Mouse (Mus musculus): ENCODE results near the gene Vipr1. TPM values are rescaled to one million over a fixed set of nuclear protein-coding genes. Genes with fewer than 3 reads are reported as not detected.
"Not testable (repeated sequence)": the region's sequence is repeated elsewhere in the genome, so short reads cannot be mapped to it uniquely, and the experiment has no call there.

The Vipr1 gene
- 0.38 and 0.46 TPM in 2 replicates for polyA plus RNA-seq (2014; fragmentation: Nextera tagmentation; extraction: Ambion mirVana)

- no peaks in the 10 kb centered on the region for H3K36me3 ChIP-seq (ENCODE audit: control insufficient read depth, insufficient read depth, low read length)
- peak within 1 kb of the TSS; percentile 93 for H3K4me2 ChIP-seq (ENCODE audit: low read length)
- under 1% methylated on average over 73 of the region's 79 CpGs for WGBS
- no peaks in the 10 kb centered on the region for H3K9me3 ChIP-seq (replicated peaks; ENCODE audit: control insufficient read depth, low read length)
- peak within 1 kb of the TSS; percentile 63 for H3K9ac ChIP-seq (ENCODE audit: low read length)
- ATAC-seq (peak; percentile 92), DNase-seq (ENCODE audit: low spot score) (peak; percentile 80)
- peak within 1 kb of the TSS; percentile 49 for H3K4me3 ChIP-seq (ENCODE audit: low read depth, low read length)
- H3K27ac ChIP-seq (ENCODE audit: low read depth, low read length), result no peak within 1 kb of the TSS
- H3K27me3 ChIP-seq (replicated peaks; ENCODE audit: control insufficient read depth, insufficient read depth, low read length), result peaks cover 21% of the 10 kb centered on the region
- H3K4me1 ChIP-seq (ENCODE audit: control insufficient read depth, insufficient read depth, low read length), result peaks cover 7% of the 10 kb centered on the region
These were observed at the start of gene Vipr1 for GRCm38 (mm10) chr9:121642401-121643181. Gene Vipr1 (plus strand): TSS chr9:121642716.

GRCm38 (mm10) chr9:121592948-121593550 lies 49.5 kb upstream of the Vipr1 start:
- Histone ChIP-seq H3K36me3 (ENCODE audit: control insufficient read depth, insufficient read depth, low read length) (no peaks in the 10 kb centered on the region), H3K9me3 (replicated peaks; ENCODE audit: control insufficient read depth, low read length) (no peaks in the 10 kb centered on the region; the same call in 1 of the 2 replicates), H3K4me2 (ENCODE audit: low read length) (no peak overlapping the region), H3K27me3 (replicated peaks; ENCODE audit: control insufficient read depth, insufficient read depth, low read length) (no peaks in the 10 kb centered on the region), H3K27ac (ENCODE audit: low read depth, low read length) (no peak overlapping the region), H3K4me1 (ENCODE audit: control insufficient read depth, insufficient read depth, low read length) (peaks cover 7% of the 10 kb centered on the region; the same call in 1 of the 2 replicates), H3K4me3 (ENCODE audit: low read depth, low read length) (no peak overlapping the region), H3K9ac (ENCODE audit: low read length) (no peak overlapping the region)
- 43% methylated on average over 13 of the region's 13 CpGs for WGBS
- ATAC-seq (peak; percentile 18; the same call in 1 of the 2 replicates), DNase-seq (ENCODE audit: low spot score) (peak; percentile 55)

GRCm38 (mm10) chr9:121593768-121594167 lies 48.7 kb upstream of the Vipr1 start:
- H3K27me3 ChIP-seq (replicated peaks; ENCODE audit: control insufficient read depth, insufficient read depth, low read length); DNase-seq (ENCODE audit: low spot score); H3K9me3 ChIP-seq (replicated peaks; ENCODE audit: control insufficient read depth, low read length); H3K4me3 ChIP-seq (ENCODE audit: low read depth, low read length); H3K36me3 ChIP-seq (ENCODE audit: control insufficient read depth, insufficient read depth, low read length); H3K9ac ChIP-seq (ENCODE audit: low read length); H3K4me2 ChIP-seq (ENCODE audit: low read length); H3K27ac ChIP-seq (ENCODE audit: low read depth, low read length); H3K4me1 ChIP-seq (ENCODE audit: control insufficient read depth, insufficient read depth, low read length); ATAC-seq: not testable (repeated sequence)
- 91% methylated on average over 3 of the region's 3 CpGs for WGBS

- Histone ChIP-seq H3K4me3 (ENCODE audit: low read depth, low read length) (no peak overlapping the region), H3K36me3 (ENCODE audit: control insufficient read depth, insufficient read depth, low read length) (no peaks in the 10 kb centered on the region), H3K27me3 (replicated peaks; ENCODE audit: control insufficient read depth, insufficient read depth, low read length) (no peaks in the 10 kb centered on the region), H3K4me2 (ENCODE audit: low read length) (no peak overlapping the region), H3K27ac (ENCODE audit: low read depth, low read length) (no peak overlapping the region), H3K9me3 (replicated peaks; ENCODE audit: control insufficient read depth, low read length) (no peaks in the 10 kb centered on the region), H3K4me1 (ENCODE audit: control insufficient read depth, insufficient read depth, low read length) (peaks cover 7% of the 10 kb centered on the region; the same call in 1 of the 2 replicates), H3K9ac (ENCODE audit: low read length) (no peak overlapping the region)
- 32% methylated on average over 4 of the region's 4 CpGs for WGBS
- ATAC-seq, result peak; percentile 68
- peak; percentile 60 for DNase-seq (ENCODE audit: low spot score)
These were observed 47.7 kb upstream of the Vipr1 start for GRCm38 (mm10) chr9:121594771-121595170.

GRCm38 (mm10) chr9:121598106-121598505 lies 44.4 kb upstream of the Vipr1 start:
- WGBS, result 88% methylated on average over 2 of the region's 2 CpGs
- Histone ChIP-seq H3K27ac (ENCODE audit: low read depth, low read length) (no peak overlapping the region), H3K4me1 (ENCODE audit: control insufficient read depth, insufficient read depth, low read length) (no peaks in the 10 kb centered on the region; the same call in 1 of the 2 replicates), H3K4me3 (ENCODE audit: low read depth, low read length) (no peak overlapping the region), H3K4me2 (ENCODE audit: low read length) (no peak overlapping the region), H3K27me3 (replicated peaks; ENCODE audit: control insufficient read depth, insufficient read depth, low read length) (no peaks in the 10 kb centered on the region), H3K36me3 (ENCODE audit: control insufficient read depth, insufficient read depth, low read length) (no peaks in the 10 kb centered on the region), H3K9me3 (replicated peaks; ENCODE audit: control insufficient read depth, low read length) (no peaks in the 10 kb centered on the region), H3K9ac (ENCODE audit: low read length) (no peak overlapping the region)
- ATAC-seq, result no peak
- no peak for DNase-seq (ENCODE audit: low spot score)

- H3K36me3 ChIP-seq (ENCODE audit: control insufficient read depth, insufficient read depth, low read length), result no peaks in the 10 kb centered on the region
- no peak overlapping the region for H3K27ac ChIP-seq (ENCODE audit: low read depth, low read length)
- no peaks in the 10 kb centered on the region for H3K9me3 ChIP-seq (replicated peaks; ENCODE audit: control insufficient read depth, low read length)
- H3K9ac ChIP-seq (ENCODE audit: low read length), result no peak overlapping the region
- no peaks in the 10 kb centered on the region; the same call in 1 of the 2 replicates for H3K4me1 ChIP-seq (ENCODE audit: control insufficient read depth, insufficient read depth, low read length)
- H3K27me3 ChIP-seq (replicated peaks; ENCODE audit: control insufficient read depth, insufficient read depth, low read length), result no peaks in the 10 kb centered on the region
- ATAC-seq, result no peak
- no peak for DNase-seq (ENCODE audit: low spot score)
- no peak overlapping the region for H3K4me2 ChIP-seq (ENCODE audit: low read length)
- WGBS, result 83% methylated on average over 6 of the region's 6 CpGs
- H3K4me3 ChIP-seq (ENCODE audit: low read depth, low read length), result no peak overlapping the region
These were observed 43.0 kb upstream of the Vipr1 start for GRCm38 (mm10) chr9:121599551-121599950.

GRCm38 (mm10) chr9:121600201-121600860 lies 42.2 kb upstream of the Vipr1 start:
- 50% methylated on average over 13 of the region's 13 CpGs for WGBS
- no peak for ATAC-seq
- Histone ChIP-seq H3K36me3 (ENCODE audit: control insufficient read depth, insufficient read depth, low read length) (no peaks in the 10 kb centered on the region), H3K27ac (ENCODE audit: low read depth, low read length) (no peak overlapping the region), H3K4me1 (ENCODE audit: control insufficient read depth, insufficient read depth, low read length) (peaks cover 2% of the 10 kb centered on the region; the same call in 1 of the 2 replicates), H3K9ac (ENCODE audit: low read length) (no peak overlapping the region), H3K27me3 (replicated peaks; ENCODE audit: control insufficient read depth, insufficient read depth, low read length) (no peaks in the 10 kb centered on the region), H3K4me2 (ENCODE audit: low read length) (no peak overlapping the region), H3K9me3 (replicated peaks; ENCODE audit: control insufficient read depth, low read length) (no peaks in the 10 kb centered on the region), H3K4me3 (ENCODE audit: low read depth, low read length) (no peak overlapping the region)
- peak; percentile 37 for DNase-seq (ENCODE audit: low spot score)

GRCm38 (mm10) chr9:121600861-121601427 lies 41.6 kb upstream of the Vipr1 start:
- 43% methylated on average over 6 of the region's 6 CpGs for WGBS
- H3K27ac ChIP-seq (ENCODE audit: low read depth, low read length), result no peak overlapping the region
- no peaks in the 10 kb centered on the region for H3K36me3 ChIP-seq (ENCODE audit: control insufficient read depth, insufficient read depth, low read length)

More at GRCm38 (mm10) chr9:121600861-121601427, 41.6 kb upstream of the Vipr1 start:
- Histone ChIP-seq H3K9ac (ENCODE audit: low read length) (no peak overlapping the region), H3K4me1 (ENCODE audit: control insufficient read depth, insufficient read depth, low read length) (peaks cover 2% of the 10 kb centered on the region; the same call in 1 of the 2 replicates), H3K27me3 (replicated peaks; ENCODE audit: control insufficient read depth, insufficient read depth, low read length) (no peaks in the 10 kb centered on the region), H3K4me3 (ENCODE audit: low read depth, low read length) (no peak overlapping the region), H3K4me2 (ENCODE audit: low read length) (no peak overlapping the region), H3K9me3 (replicated peaks; ENCODE audit: control insufficient read depth, low read length) (no peaks in the 10 kb centered on the region)
- DNase-seq (ENCODE audit: low spot score) (no peak), ATAC-seq (no peak)
